Mouse (Mus musculus): ENCODE results near the gene E2f2. TPM values are rescaled to one million over a fixed set of nuclear protein-coding genes. Genes with fewer than 3 reads are reported as not detected.

The E2f2 gene
- polyA plus RNA-seq, 1 experiment: 3.5 TPM

DNA sequence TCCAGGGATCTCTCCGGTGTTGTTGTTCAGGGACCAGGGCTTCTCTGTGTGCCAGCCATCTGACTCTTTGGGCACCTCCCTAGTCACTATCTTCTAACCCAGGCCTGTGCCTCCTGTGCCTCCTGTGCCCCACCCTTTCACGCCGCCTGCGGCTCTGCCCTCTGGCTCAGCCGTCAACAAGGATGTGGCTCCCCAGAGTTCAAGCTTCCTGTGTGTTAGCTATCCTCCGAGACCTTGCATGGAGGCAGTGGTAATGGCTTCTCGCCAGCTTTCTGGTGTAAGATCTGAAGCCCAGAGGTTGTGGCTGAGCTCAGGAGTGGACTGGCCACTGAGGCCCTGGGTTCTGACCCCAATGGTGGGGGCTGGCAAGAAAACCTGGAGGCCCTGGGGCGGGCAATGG is 17.7 kb downstream of the E2f2 start:
- TF ChIP-seq CTCF (IDR thresholded peaks at IDR 0.05; ENCODE audit: borderline replicate concordance, extremely low read depth, insufficient read depth, insufficient read length): no peak
- TF ChIP-seq POLR2A (IDR thresholded peaks at IDR 0.05; ENCODE audit: borderline replicate concordance, extremely low read depth, insufficient read depth, insufficient read length, poor library complexity, severe bottlenecking): no peak
- DNase-seq (ENCODE audit: low read depth): no peak

DNA sequence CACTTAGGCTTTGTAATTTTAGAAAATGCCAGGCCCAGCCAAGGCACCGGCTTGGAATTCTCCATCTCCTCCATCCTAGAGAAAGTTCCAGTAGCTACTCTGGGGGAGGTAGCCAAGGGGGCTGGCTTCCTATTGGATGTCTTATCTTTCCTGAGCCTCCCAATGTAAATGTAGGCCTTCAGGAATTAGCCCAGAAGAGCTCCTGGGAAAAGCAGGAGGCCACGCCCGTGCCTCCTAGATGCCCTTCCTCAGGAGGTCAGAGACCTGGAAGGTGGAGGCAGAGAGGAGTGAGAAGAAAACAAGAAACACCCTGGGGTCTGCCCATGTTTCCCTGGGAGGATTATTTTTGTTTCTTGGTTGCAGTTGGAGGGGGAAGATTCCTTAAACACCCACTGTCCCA is 21.4 kb downstream of the E2f2 start:
- no peak for DNase-seq (ENCODE audit: low read depth)
- no peak for TF ChIP-seq POLR2A (IDR thresholded peaks at IDR 0.05; ENCODE audit: borderline replicate concordance, extremely low read depth, insufficient read depth, insufficient read length, poor library complexity, severe bottlenecking)
- TF ChIP-seq CTCF (IDR thresholded peaks at IDR 0.05; ENCODE audit: borderline replicate concordance, extremely low read depth, insufficient read depth, insufficient read length): no peak

DNA sequence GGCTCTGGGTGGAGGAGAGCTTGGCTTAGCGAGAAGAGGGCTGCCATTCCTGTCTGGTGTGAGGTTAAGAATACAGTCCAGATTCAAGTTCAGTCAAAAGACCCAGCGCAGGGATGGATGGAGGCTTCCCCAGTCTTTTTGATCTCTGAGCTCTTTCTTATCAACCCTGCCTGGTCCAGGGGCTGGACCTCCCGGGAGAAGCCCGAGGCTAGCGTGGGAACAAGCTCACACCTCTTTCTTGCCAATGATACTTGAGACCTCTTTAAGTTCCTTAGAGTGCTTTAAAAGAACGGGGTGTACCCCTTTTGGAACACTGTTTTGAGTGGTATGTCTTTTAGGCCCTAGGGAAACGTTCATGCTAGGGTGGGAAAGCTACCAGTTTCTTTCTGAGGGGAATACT is 22.8 kb downstream of the E2f2 start:
- no peak for TF ChIP-seq CTCF (IDR thresholded peaks at IDR 0.05; ENCODE audit: borderline replicate concordance, extremely low read depth, insufficient read depth, insufficient read length)
- no peak for TF ChIP-seq POLR2A (IDR thresholded peaks at IDR 0.05; ENCODE audit: borderline replicate concordance, extremely low read depth, insufficient read depth, insufficient read length, poor library complexity, severe bottlenecking)
- DNase-seq (ENCODE audit: low read depth): no peak

DNA sequence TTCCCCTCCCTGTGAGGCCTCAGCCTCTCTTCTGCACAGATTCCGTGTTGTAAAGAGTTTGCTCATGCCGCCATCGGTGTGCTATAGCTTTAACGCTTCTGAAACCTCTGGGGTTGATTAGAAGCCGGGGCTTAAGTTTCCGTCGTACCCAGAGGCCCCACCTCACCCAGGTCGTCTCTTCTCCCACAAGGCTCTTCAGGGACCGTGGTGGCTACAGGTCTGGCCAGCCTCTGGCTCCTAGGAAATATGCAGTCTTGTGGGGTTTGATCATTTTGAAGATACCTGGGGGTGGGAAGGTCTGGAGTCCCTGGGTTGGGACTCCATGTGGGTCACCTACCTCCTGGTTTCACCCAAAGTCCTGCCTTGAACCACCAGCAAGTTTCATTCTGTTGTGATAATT is 23.4 kb downstream of the E2f2 start:
- no peak for DNase-seq (ENCODE audit: low read depth)
- TF ChIP-seq CTCF (IDR thresholded peaks at IDR 0.05; ENCODE audit: borderline replicate concordance, extremely low read depth, insufficient read depth, insufficient read length) (no peak), POLR2A (IDR thresholded peaks at IDR 0.05; ENCODE audit: borderline replicate concordance, extremely low read depth, insufficient read depth, insufficient read length, poor library complexity, severe bottlenecking) (no peak)

DNA sequence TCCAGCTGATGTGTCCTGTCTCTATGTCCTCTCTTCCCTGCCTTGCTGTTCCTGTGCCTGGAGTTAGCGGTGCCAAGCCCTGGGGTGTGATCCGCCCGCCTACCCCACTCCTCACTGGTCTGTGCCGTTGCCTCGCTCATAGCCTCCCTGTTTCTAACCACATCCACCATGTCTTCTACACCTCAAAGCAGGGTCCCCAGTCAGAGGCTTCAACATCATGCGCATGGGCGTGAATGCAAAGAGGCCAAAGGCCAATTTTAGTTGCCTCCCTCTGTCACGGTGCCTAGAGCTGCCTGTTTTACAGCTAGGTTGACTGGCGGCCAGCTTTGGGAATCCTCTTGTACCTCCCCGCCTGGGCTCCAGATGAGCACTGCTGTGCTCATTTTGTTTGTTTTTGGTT is 24.0 kb downstream of the E2f2 start:
- DNase-seq (ENCODE audit: low read depth): no peak
- TF ChIP-seq CTCF (IDR thresholded peaks at IDR 0.05; ENCODE audit: borderline replicate concordance, extremely low read depth, insufficient read depth, insufficient read length) (no peak), POLR2A (IDR thresholded peaks at IDR 0.05; ENCODE audit: borderline replicate concordance, extremely low read depth, insufficient read depth, insufficient read length, poor library complexity, severe bottlenecking) (no peak)

DNA sequence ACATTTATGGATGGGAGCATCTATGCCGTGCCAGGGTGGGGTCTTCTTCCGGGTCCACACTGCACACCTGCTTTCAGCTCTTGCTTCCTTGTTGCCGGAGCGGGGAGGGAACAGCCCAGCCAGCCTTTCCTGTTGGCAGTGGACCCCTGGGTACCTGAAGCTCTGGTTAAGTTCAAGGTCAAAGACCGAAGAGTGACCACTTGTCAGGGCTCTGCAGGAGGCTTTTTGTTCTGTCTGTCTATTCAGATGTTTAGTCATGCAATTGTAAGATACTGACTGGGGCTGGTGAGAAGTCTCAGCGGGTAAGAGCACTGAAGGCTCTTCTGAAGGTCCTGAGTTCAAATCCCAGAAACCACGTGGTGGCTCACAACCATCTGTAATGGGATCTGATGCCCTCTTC is 26.7 kb downstream of the E2f2 start:
- TF ChIP-seq CTCF (IDR thresholded peaks at IDR 0.05; ENCODE audit: borderline replicate concordance, extremely low read depth, insufficient read depth, insufficient read length) (no peak), POLR2A (IDR thresholded peaks at IDR 0.05; ENCODE audit: borderline replicate concordance, extremely low read depth, insufficient read depth, insufficient read length, poor library complexity, severe bottlenecking) (no peak)
- DNase-seq (ENCODE audit: low read depth): no peak

DNA sequence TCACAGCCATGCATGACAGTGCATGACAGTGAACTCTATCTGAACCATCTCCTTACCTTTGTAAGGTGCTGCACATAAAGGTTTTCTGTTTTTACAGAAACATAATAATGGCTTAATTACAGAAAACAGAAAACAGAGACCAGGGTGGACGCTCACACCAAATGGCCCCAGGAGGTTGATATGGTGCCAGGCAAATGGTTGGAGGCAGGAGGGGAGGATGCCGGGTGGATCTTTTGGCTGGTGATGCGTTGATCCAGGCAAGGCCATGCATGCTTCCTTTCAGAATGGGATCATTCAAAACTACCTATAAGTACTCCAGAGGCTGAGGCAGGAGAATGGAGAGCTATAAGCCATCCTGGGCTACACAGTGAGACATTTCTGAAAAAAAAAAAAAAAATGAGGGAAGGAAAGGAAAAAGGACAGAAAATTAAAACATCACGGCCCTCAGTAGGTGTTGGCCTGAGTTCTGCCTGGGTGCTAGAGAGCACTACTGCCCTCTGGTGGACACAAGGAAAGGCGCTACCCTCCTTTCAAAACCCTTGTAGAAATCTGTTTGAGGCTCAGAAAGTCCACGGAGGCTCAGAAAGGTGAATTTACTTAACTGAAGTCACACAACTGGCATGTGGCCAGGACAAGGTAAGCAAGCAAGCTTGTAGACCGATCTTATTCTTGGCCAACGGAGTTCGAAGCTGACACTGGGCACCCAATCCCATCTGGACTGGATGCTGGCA is 27.5 kb downstream of the E2f2 start:
- TF ChIP-seq POLR2A (IDR thresholded peaks at IDR 0.05; ENCODE audit: borderline replicate concordance, extremely low read depth, insufficient read depth, insufficient read length, poor library complexity, severe bottlenecking) (no peak), CTCF (IDR thresholded peaks at IDR 0.05; ENCODE audit: borderline replicate concordance, extremely low read depth, insufficient read depth, insufficient read length) (peak; percentile 86)
- peak; percentile 77 for DNase-seq (ENCODE audit: low read depth)

DNA sequence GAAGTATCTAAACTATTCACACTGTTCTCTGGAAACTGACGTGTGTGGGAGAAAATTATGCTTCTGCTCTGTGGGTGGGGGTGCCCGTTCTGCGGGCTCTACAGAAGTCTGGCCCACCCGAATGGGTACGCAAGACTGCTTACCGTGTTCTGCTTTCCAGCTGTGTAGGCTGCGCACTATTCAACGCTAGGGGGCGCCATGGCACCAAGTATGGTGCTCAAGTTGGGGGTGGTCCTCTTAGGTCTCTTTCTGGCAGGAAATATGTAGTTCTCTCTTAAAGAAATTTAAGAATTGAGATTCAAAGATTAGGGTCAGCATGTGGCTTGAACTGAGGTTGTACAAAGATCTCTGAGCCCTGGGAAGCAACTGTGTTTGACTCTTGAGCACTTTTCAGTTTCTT is 30.3 kb downstream of the E2f2 start:
- DNase-seq (ENCODE audit: low read depth): peak; percentile 87
- no peak for TF ChIP-seq POLR2A (IDR thresholded peaks at IDR 0.05; ENCODE audit: borderline replicate concordance, extremely low read depth, insufficient read depth, insufficient read length, poor library complexity, severe bottlenecking)
- peak; percentile 83 for TF ChIP-seq CTCF (IDR thresholded peaks at IDR 0.05; ENCODE audit: borderline replicate concordance, extremely low read depth, insufficient read depth, insufficient read length)

DNA sequence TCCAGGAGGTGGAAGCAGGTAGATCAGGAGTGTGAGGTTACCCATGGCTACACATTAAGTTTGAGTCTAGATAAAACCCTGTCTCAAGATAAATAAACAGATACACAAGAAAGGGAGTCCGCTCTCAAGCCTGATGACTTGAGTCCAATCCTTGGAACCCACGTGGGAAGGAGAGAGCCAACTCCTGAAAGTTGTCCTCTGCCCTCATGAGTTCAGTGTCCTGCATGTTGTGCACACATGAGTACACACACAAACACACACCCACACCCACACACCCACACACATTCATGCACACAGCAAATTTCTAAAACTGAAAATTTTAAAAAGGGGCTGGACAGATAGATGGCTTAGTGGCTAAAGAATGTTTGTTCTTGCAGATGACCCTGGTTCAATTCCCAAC is 32.6 kb downstream of the E2f2 start:
- TF ChIP-seq CTCF (IDR thresholded peaks at IDR 0.05; ENCODE audit: borderline replicate concordance, extremely low read depth, insufficient read depth, insufficient read length) (no peak), POLR2A (IDR thresholded peaks at IDR 0.05; ENCODE audit: borderline replicate concordance, extremely low read depth, insufficient read depth, insufficient read length, poor library complexity, severe bottlenecking) (no peak)
- no peak for DNase-seq (ENCODE audit: low read depth)

DNA sequence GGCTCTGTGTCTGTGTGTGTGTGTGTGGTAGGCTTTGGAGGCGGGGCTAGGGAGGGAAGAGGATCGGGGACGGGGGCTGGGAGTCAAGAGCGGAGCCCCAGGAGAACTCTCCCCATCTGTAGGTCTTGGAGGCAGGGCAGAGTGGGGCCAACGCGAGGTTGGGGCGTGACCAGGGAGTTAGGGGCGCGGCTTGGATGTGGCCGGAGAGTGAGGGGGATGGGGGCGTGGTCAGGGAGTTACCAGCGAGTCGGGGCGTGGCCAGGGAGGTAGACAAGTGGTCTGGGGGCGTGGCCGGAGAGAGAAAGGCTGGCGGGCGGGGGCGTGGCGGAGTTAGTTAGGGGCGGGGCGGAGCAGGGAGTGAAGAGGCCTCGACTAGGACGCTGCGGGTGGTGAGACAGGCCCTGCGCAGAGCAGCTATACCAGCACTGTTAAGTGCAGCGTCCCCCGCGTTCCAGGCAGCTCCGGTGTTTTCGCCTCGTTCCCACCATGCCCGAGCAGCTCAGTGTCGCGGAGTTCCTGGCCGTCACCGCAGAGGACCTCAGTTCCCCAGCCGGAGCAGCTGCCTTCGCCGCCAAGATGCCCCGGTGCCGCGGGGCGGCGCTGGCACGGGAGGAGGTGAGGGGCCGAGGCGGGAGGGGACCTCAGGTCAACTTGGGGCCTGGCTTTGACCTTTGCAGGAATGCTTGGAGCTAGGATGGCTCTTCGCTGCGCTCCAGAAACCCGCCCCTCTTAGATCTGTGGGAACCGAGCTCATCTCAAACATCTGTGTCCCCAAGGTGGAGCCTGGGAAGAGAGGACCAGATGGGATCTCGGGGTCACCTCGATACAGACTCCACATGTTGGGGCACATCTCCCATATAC is 34.1 kb downstream of the E2f2 start, which contains the start of gene Asap3:
Gene Asap3, plus strand, starts transcription at position 333 of the 861 bp plus-strand sequence.
- DNase-seq (ENCODE audit: low read depth): peak; percentile 97
- TF ChIP-seq POLR2A (IDR thresholded peaks at IDR 0.05; ENCODE audit: borderline replicate concordance, extremely low read depth, insufficient read depth, insufficient read length, poor library complexity, severe bottlenecking) (peak; percentile 38; the same call in 1 of the 2 replicates), CTCF (IDR thresholded peaks at IDR 0.05; ENCODE audit: borderline replicate concordance, extremely low read depth, insufficient read depth, insufficient read length) (peak; percentile 7; the same call in 1 of the 2 replicates)

DNA sequence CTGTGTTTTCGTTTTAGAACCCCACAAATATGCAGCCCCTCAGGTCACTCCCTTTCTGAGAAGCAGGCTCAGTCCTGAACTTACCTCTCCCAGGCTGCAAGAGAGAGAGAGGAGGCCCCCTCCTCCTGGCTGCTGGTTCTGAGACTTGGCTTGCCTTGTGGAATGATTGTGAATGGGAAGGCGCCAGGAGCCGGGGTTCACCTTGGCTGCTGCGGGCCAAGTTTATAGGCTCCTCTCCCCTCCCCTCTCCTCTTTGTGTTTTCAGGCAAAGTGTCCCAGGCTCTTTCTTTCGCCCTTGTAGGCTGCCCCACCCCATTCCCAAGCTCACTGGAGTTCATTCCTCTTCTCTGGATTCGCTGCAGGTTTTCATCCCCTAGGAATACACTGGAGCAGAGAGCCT is 34.7 kb downstream of the E2f2 start:
- TF ChIP-seq POLR2A (IDR thresholded peaks at IDR 0.05; ENCODE audit: borderline replicate concordance, extremely low read depth, insufficient read depth, insufficient read length, poor library complexity, severe bottlenecking) (no peak), CTCF (IDR thresholded peaks at IDR 0.05; ENCODE audit: borderline replicate concordance, extremely low read depth, insufficient read depth, insufficient read length) (no peak)

More for the DNA sequence above, 34.7 kb downstream of the E2f2 start:
- DNase-seq (ENCODE audit: low read depth): peak; percentile 33

Data from brain, embryonic 14.5 days (tissue).